ENCODE assay signal across 11 mouse cellular contexts in the genomic region with DNA sequence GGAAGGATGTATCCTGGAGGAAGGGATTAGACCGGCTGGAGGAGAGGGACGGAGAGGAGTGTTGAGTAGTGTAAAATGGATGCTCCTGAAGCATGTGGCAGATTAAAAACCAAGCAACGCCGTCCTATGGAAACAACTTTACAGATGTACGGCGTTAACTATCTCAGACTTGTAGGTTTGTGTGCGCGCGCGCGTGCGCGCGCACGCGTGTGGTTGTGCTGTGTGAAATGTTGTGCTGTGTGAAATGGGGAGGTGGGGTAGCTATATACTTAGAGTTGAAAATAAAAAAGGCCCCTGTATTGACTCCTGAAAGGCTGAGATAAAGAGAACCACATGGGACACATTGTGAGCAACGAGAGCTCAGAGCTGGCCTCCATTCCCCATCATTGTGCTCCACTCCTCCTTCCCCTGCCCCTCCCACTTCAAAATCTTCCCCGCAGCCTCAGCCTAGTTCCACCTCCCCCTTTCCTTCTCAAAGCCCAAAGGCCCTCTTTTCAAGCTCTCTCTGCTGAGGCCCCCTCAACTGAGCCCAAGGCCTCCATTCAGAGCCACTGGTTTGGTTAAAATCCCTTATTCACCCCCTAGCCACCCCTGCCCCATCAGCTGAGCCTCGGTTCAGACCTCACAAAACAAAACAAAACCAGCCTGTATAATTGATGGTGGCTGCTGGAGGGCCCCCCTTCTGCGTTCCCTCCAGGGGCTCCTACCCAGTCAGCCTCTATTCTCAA. TPM values are rescaled to one million over a fixed set of nuclear protein-coding genes. Genes with fewer than 3 reads are reported as not detected.
DNase-seq lines count a peak whose midpoint lies in the region; ATAC-seq and TF ChIP-seq lines count a peak whose summit lies in the region.
"Had no signal": no experiment of that assay in that cellular context is flagged by ENCODE, and none has a peak within 500 bp of the region (broad histone marks: within the 10 kb centered on the region; RNA-seq: fewer than 3 reads in every experiment).

No protein-coding gene starts in this region.

- no peak for DNase-seq in heart, postnatal 14 days
- peak; percentile 83 for DNase-seq in embryo, embryonic 11 days
- DNase-seq in hindbrain, embryonic 14.5 days (ENCODE audit: low spot score): no peak
- no peak for DNase-seq in left cerebral cortex, adult 18-20 months (ENCODE audit: low spot score in 2 of 2)
- no peak for DNase-seq in layer of hippocampus, adult 2 months (ENCODE audit: low spot score in 2 of 2)
- DNase-seq in layer of hippocampus, adult 9-11 months: no peak
- DNase-seq: cerebellum, adult 9-10 months; kidney, adult 18-20 months had no signal

- no peak overlapping the region for H3K27ac ChIP-seq in heart, embryonic 11.5 days (ENCODE audit: low read depth, low read length)
- peak overlapping the region; percentile 75 for H3K27ac ChIP-seq in hindbrain, embryonic 14.5 days
- H3K27ac ChIP-seq in midbrain, embryonic 12.5 days (replicated peaks): peak overlapping the region; percentile 92
- no peak overlapping the region for H3K27ac ChIP-seq in layer of hippocampus, adult 2 months
- H3K27ac ChIP-seq: macrophage had no signal

- intact Hi-C loops in heart, postnatal 14 days (cut with DNase I): no loop called here

- H3K4me3 ChIP-seq in heart, embryonic 11.5 days (ENCODE audit: low read depth, low read length): 0 out of 2 replicates have a peak overlapping the region, but pooled peaks have one; percentile 20
- H3K4me3 ChIP-seq in hindbrain, embryonic 14.5 days (replicated peaks; ENCODE audit: low read length): peak overlapping the region; percentile 12
- peak overlapping the region; percentile 30 for H3K4me3 ChIP-seq in midbrain, embryonic 12.5 days
- H3K4me3 ChIP-seq in layer of hippocampus, adult 2 months: no peak overlapping the region

- TF ChIP-seq CTCF in layer of hippocampus, adult 2 months (conservative IDR thresholded peaks at IDR 0.05): no peak

- peaks cover 4% of the 10 kb centered on the region; the same call in 1 of the 2 replicates for H3K4me1 ChIP-seq in heart, embryonic 11.5 days (ENCODE audit: control insufficient read depth, insufficient read depth, low read length)
- H3K4me1 ChIP-seq in hindbrain, embryonic 14.5 days (replicated peaks; ENCODE audit: control insufficient read depth, insufficient read depth, low read length): peaks cover 23% of the 10 kb centered on the region
- peaks cover 40% of the 10 kb centered on the region for H3K4me1 ChIP-seq in midbrain, embryonic 12.5 days

- H3K9me3 ChIP-seq in heart, embryonic 11.5 days (replicated peaks; ENCODE audit: control insufficient read depth, low read length): peaks cover 4% of the 10 kb centered on the region; the same call in 1 of the 2 replicates
- peaks cover 6% of the 10 kb centered on the region; the same call in 1 of the 2 replicates for H3K9me3 ChIP-seq in hindbrain, embryonic 14.5 days (ENCODE audit: control insufficient read depth, low read length)
- peaks cover 5% of the 10 kb centered on the region for H3K9me3 ChIP-seq in midbrain, embryonic 12.5 days

- H3K27me3 ChIP-seq in heart, embryonic 11.5 days (ENCODE audit: control insufficient read depth, insufficient read depth, low read length): no peaks in the 10 kb centered on the region
- no peaks in the 10 kb centered on the region for H3K27me3 ChIP-seq in hindbrain, embryonic 14.5 days (ENCODE audit: control insufficient read depth, insufficient read depth, low read length)
- peaks cover 8% of the 10 kb centered on the region; the same call in 1 of the 2 replicates for H3K27me3 ChIP-seq in midbrain, embryonic 12.5 days

- 47% methylated on average over 20 of the region's 20 CpGs for whole genome bisulfite sequencing in heart, embryonic 11.5 days (ENCODE audit: insufficient replicate concordance)
- 18% methylated on average over 20 of the region's 20 CpGs for WGBS in hindbrain, embryonic 14.5 days
- 19% methylated on average over 20 of the region's 20 CpGs for WGBS in midbrain, embryonic 12.5 days

- peak overlapping the region; percentile 48 for H3K4me2 ChIP-seq in heart, embryonic 11.5 days
- H3K4me2 ChIP-seq in hindbrain, embryonic 14.5 days (replicated peaks): peak overlapping the region; percentile 50
- peak overlapping the region; percentile 51 for H3K4me2 ChIP-seq in midbrain, embryonic 12.5 days (replicated peaks)

- H3K36me3 ChIP-seq in heart, embryonic 11.5 days (ENCODE audit: control insufficient read depth, insufficient read depth, low read length): no peaks in the 10 kb centered on the region
- H3K36me3 ChIP-seq in hindbrain, embryonic 14.5 days (replicated peaks; ENCODE audit: control insufficient read depth, insufficient read depth): no peaks in the 10 kb centered on the region
- H3K36me3 ChIP-seq in midbrain, embryonic 12.5 days: peaks cover 6% of the 10 kb centered on the region; the same call in 1 of the 2 replicates

- peak; percentile 47; the same call in 1 of the 2 replicates for ATAC-seq in heart, embryonic 11.5 days (replicated peaks; ENCODE audit: insufficient number of reproducible peaks, low FRiP score, low TSS enrichment)
- peak; percentile 86 for ATAC-seq in hindbrain, embryonic 14.5 days (ENCODE audit: low FRiP score)
- peak; percentile 96 for ATAC-seq in midbrain, embryonic 12.5 days (ENCODE audit: low FRiP score, low read depth)

- H3K9ac ChIP-seq in heart, embryonic 11.5 days (ENCODE audit: low read depth, low read length): no peak overlapping the region
- peak overlapping the region; percentile 32; the same call in 1 of the 2 replicates for H3K9ac ChIP-seq in hindbrain, embryonic 14.5 days
- H3K9ac ChIP-seq in midbrain, embryonic 12.5 days (replicated peaks): 0 out of 2 replicates have a peak overlapping the region, but pooled peaks have one; percentile 24

RNA-seq across cellular contexts. Expression of a gene that starts 36.9 kb away (rescaled TPM):
- polyA plus RNA-seq in heart, embryonic 11.5 days (2014; fragmentation: Nextera tagmentation; extraction: Ambion mirVana): 7.0 and 7.4 TPM in 2 replicates
- total RNA-seq in heart, postnatal 14 days (2021): 1 to 10 TPM; 4.6 to 7.2 TPM
- 4.4 and 5.4 TPM in 2 replicates for polyA plus RNA-seq in hindbrain, embryonic 14.5 days (2014; fragmentation: Nextera tagmentation; extraction: Ambion mirVana)
- polyA plus RNA-seq in midbrain, embryonic 12.5 days (2016; fragmentation: Nextera tagmentation; extraction: Ambion mirVana): 9.5 and 9.9 TPM in 2 replicates
- total RNA-seq in left cerebral cortex, adult 18-20 months (2021): 1 to 10 TPM; 5.8 to 7.0 TPM
- total RNA-seq in layer of hippocampus, adult 2 months (2021): 1 to 10 TPM; 5.7 to 6.5 TPM

RNA-seq across cellular contexts. Expression of a gene that starts 59.0 kb away (rescaled TPM):
- polyA plus RNA-seq in heart, embryonic 11.5 days (2014; fragmentation: Nextera tagmentation; extraction: Ambion mirVana): 22.2 and 24.8 TPM in 2 replicates
- total RNA-seq in heart, postnatal 14 days (2021): 10 to 100 TPM; 10.2 to 12.5 TPM
- 41.5 and 43.8 TPM in 2 replicates for polyA plus RNA-seq in hindbrain, embryonic 14.5 days (2014; fragmentation: Nextera tagmentation; extraction: Ambion mirVana)
- polyA plus RNA-seq in midbrain, embryonic 12.5 days (2016; fragmentation: Nextera tagmentation; extraction: Ambion mirVana): 37.9 and 40.1 TPM in 2 replicates
- total RNA-seq in left cerebral cortex, adult 18-20 months (2021): 10 to 100 TPM; 22.7 to 24.9 TPM
- total RNA-seq in layer of hippocampus, adult 2 months (2021): 10 to 100 TPM; 29.6 to 31.9 TPM

Comparison
In these comparisons a context has a peak if more than half of its experiments do, and no peak if none do; other contexts are left out.
1. H3K27ac ChIP-seq: peak in hindbrain, embryonic 14.5 days (single experiment) and midbrain, embryonic 12.5 days (single experiment); none in heart, embryonic 11.5 days (single experiment) and layer of hippocampus, adult 2 months (single experiment).
2. Peak in every context shown above with its lines, with median percentiles within 50 percentile points of each other: ATAC-seq and H3K4me2 ChIP-seq.